Mouse (Mus musculus): Measurements from ENCODE around the gene B3gnt3. TPM values are rescaled to one million over a fixed set of nuclear protein-coding genes. Genes with fewer than 3 reads are reported as not detected.
A peak's percentile ranks its signal among the peaks of the same experiment; 100 is the strongest.
"Not testable (repeated sequence)": the region's sequence is repeated elsewhere in the genome, so short reads cannot be mapped to it uniquely, and the experiment has no call there.

The B3gnt3 gene
- 1.1 and 1.6 TPM in 2 replicates for polyA plus RNA-seq (2014; fragmentation: Nextera tagmentation; extraction: Ambion mirVana)

DNA sequence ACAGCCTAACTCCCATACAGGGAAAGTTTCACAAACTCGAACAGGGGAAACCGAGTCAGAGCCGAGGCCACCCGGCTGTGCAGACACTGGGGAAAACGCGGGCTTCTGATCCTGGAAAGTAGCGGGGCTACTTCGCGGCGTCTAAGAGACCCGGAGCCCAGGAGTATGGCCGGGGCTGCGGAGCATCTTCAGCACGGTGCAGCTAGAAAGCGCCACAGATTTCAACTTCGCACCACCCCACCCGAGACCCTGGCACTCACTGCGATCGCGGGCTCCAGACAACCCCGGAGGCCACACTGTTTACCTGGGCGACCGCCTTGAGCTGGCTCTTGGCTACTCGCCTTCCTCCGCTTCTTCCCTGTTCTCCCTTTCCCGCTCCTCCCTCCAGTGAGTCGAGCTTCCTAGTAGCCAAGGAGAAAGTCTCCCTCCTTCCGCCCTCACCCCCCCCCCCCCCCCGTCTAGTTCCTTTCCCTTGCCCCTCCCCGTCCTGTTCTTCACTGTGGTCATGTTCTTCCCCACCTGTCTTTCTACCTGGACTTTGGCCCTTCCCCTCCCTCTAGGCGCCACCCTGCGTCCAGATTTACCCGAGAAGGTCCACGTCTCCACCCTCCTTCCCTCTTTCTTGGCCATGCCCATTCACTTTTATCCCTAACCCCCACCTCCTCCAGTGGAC, at the start of gene B3gnt3:
TSS of gene B3gnt3 (minus strand) at position 376 of the 673 bp plus-strand sequence.
- no peaks in the 10 kb centered on the region for H3K36me3 ChIP-seq (ENCODE audit: control insufficient read depth, insufficient read depth, low read length)
- H3K9ac ChIP-seq (ENCODE audit: low read depth, low read length): 0 out of 2 replicates have a peak within 1 kb of the TSS, but pooled peaks have one; percentile 37
- H3K9me3 ChIP-seq (ENCODE audit: control insufficient read depth, low read length): no peaks in the 10 kb centered on the region
- peak within 1 kb of the TSS; percentile 34; the same call in 1 of the 2 replicates for H3K4me2 ChIP-seq (replicated peaks; ENCODE audit: low read depth, low read length)
- peak within 1 kb of the TSS; percentile 26 for H3K4me3 ChIP-seq (ENCODE audit: low read length)
- peaks cover 4% of the 10 kb centered on the region for H3K4me1 ChIP-seq (ENCODE audit: control insufficient read depth, insufficient read depth, low read length)
- no peak within 1 kb of the TSS for H3K27ac ChIP-seq (ENCODE audit: low read depth, low read length)
- ATAC-seq (ENCODE audit: low FRiP score, low TSS enrichment): no peak
- H3K27me3 ChIP-seq (ENCODE audit: control insufficient read depth, insufficient read depth, low read length): peaks cover 50% of the 10 kb centered on the region
- 19% methylated on average over 32 of the region's 34 CpGs for WGBS

DNA sequence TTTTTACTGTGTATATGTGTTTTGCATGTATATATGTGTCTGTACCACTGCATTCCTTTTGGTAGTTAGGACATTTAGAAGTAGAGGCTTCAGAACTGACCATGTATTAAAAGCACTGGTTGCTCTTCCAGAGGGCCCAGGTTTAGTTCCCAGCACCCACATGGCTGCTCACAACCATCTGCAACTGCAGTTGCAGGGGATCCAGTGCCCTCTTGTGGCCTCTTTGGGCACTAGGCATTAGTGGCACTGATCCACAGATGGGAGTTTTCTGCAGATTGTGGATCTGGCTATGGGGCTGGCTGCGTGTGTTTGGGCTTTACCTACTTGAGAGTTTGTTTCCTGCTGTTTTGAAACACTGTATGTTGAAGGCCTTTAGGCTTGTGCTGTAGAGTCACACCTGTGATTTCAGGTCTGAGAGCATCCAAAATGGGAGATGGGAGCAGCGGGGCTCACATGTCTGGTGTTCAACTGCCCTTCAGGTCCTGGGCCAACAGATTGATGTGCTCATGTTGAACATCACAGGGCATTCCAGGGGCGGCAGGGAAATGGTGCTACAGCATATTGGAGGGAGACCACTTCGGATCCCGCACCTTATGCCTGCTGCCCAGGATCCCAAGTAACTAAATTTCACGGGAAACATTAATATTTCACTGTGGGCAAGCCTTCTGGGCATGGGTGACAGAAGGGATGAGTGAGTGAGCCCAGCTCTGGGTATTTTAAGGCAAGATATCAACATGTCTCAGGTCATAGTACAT, 47.9 kb upstream of the B3gnt3 start:
- H3K4me3 ChIP-seq (ENCODE audit: low read length); H3K4me2 ChIP-seq (replicated peaks; ENCODE audit: low read depth, low read length); H3K9ac ChIP-seq (ENCODE audit: low read depth, low read length); H3K4me1 ChIP-seq (ENCODE audit: control insufficient read depth, insufficient read depth, low read length); H3K36me3 ChIP-seq (ENCODE audit: control insufficient read depth, insufficient read depth, low read length); ATAC-seq (ENCODE audit: low FRiP score, low TSS enrichment); H3K27ac ChIP-seq (ENCODE audit: low read depth, low read length); H3K9me3 ChIP-seq (ENCODE audit: control insufficient read depth, low read length); H3K27me3 ChIP-seq (ENCODE audit: control insufficient read depth, insufficient read depth, low read length): not testable (repeated sequence)
- WGBS: 85% methylated on average over 6 of the region's 6 CpGs

DNA sequence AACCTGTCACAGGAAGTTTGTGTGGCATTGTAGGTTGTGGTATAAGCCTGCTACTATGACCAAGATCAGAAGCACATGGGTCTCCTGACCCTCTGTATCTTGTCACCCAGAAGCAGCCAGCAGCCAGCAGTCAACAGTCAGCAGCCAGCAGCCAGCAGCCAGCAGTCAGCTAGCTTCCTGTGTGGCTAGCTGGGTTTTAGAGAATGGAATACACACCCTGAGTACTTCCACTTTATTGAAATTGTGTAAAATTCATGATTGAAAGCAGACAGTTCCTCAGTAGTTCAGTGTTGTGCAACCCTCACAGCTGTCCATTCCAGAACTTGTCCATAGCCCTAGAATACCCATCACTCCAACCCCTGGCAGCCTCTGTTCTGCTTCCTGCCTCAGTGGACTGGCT, 45.5 kb upstream of the B3gnt3 start:
- H3K4me3 ChIP-seq (ENCODE audit: low read length); ATAC-seq (ENCODE audit: low FRiP score, low TSS enrichment); H3K27me3 ChIP-seq (ENCODE audit: control insufficient read depth, insufficient read depth, low read length); H3K4me2 ChIP-seq (replicated peaks; ENCODE audit: low read depth, low read length); H3K9me3 ChIP-seq (ENCODE audit: control insufficient read depth, low read length); H3K4me1 ChIP-seq (ENCODE audit: control insufficient read depth, insufficient read depth, low read length); H3K36me3 ChIP-seq (ENCODE audit: control insufficient read depth, insufficient read depth, low read length); H3K9ac ChIP-seq (ENCODE audit: low read depth, low read length); H3K27ac ChIP-seq (ENCODE audit: low read depth, low read length): not testable (repeated sequence)

DNA sequence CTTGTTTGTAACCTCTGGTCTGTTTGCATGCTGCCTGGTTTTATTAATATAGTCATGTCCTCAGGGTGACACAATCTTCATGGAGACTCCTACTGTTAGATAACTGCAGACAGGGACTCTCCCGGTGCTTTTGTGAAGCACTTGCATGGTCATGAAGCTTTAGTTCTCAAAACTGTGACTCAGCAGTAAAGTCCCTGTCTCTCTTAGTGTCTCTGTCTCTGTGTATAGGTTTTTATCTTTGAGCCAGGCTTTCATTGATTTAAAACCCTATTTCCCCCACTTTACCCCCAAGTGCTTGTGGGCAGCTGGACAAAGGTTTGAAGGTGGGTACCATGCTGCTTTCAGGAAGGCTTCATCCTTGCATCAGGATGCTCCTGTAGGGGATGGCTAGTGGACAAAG, 43.7 kb upstream of the B3gnt3 start:
- Histone ChIP-seq H3K36me3 (ENCODE audit: control insufficient read depth, insufficient read depth, low read length) (no peaks in the 10 kb centered on the region), H3K9me3 (ENCODE audit: control insufficient read depth, low read length) (peaks cover 4% of the 10 kb centered on the region; the same call in 1 of the 2 replicates), H3K27me3 (ENCODE audit: control insufficient read depth, insufficient read depth, low read length) (no peaks in the 10 kb centered on the region), H3K4me2 (replicated peaks; ENCODE audit: low read depth, low read length) (no peak overlapping the region), H3K4me1 (ENCODE audit: control insufficient read depth, insufficient read depth, low read length) (no peaks in the 10 kb centered on the region), H3K4me3 (ENCODE audit: low read length) (no peak overlapping the region), H3K27ac (ENCODE audit: low read depth, low read length) (no peak overlapping the region), H3K9ac (ENCODE audit: low read depth, low read length) (no peak overlapping the region)
- no peak for ATAC-seq (ENCODE audit: low FRiP score, low TSS enrichment)
- WGBS: 87% methylated on average over 1 of the region's 1 CpGs

DNA sequence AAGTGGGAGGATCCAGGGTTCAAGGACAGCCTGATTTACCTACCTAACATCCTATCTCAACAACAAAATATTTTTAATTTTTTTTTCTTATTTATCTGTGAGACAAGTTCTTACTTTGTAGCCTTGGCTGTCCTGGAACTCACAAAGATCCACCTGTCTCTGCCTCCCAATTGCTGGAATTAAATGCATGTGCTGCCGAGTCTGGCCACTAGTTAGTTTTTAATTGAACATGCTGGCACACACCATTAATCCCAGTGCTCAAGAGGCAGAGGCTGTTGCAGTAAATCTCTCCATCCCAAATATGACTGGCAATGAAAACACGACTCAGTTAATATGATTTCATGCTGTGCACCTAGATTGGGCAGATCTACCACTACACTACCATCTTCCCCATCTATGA, 41.2 kb upstream of the B3gnt3 start:
- Histone ChIP-seq H3K4me2 (replicated peaks; ENCODE audit: low read depth, low read length) (no peak overlapping the region), H3K27me3 (ENCODE audit: control insufficient read depth, insufficient read depth, low read length) (no peaks in the 10 kb centered on the region), H3K4me1 (ENCODE audit: control insufficient read depth, insufficient read depth, low read length) (no peaks in the 10 kb centered on the region), H3K9ac (ENCODE audit: low read depth, low read length) (no peak overlapping the region), H3K4me3 (ENCODE audit: low read length) (no peak overlapping the region), H3K27ac (ENCODE audit: low read depth, low read length) (no peak overlapping the region), H3K36me3 (ENCODE audit: control insufficient read depth, insufficient read depth, low read length) (no peaks in the 10 kb centered on the region), H3K9me3 (ENCODE audit: control insufficient read depth, low read length) (no peaks in the 10 kb centered on the region)
- ATAC-seq (ENCODE audit: low FRiP score, low TSS enrichment): no peak
- WGBS: 56% methylated on average over 2 of the region's 2 CpGs

DNA sequence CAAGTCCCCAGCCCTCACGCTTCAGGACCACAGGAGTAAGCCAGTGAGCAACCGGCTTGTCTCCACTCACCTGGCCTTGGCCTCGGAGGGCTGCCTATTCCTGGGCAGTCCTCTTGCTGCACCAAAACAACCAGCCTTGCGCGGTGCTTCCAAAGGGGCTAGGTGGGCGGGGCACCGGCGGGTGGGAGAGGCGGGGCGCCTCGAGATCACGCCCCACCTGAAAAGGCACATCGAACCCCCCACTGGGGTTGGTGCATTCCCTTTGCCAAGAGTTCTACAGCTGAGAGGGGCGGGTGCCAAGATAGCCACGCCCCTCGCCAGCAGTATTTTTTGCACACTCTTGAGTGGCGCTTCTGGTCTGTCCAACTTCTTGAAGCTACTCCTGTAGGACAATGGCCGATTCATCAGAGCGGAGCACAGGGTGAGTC, 40.1 kb upstream of the B3gnt3 start:
- Histone ChIP-seq H3K9ac (ENCODE audit: low read depth, low read length) (no peak overlapping the region), H3K9me3 (ENCODE audit: control insufficient read depth, low read length) (no peaks in the 10 kb centered on the region), H3K4me3 (ENCODE audit: low read length) (peak overlapping the region; percentile 16; the same call in 1 of the 2 replicates), H3K27me3 (ENCODE audit: control insufficient read depth, insufficient read depth, low read length) (no peaks in the 10 kb centered on the region), H3K4me1 (ENCODE audit: control insufficient read depth, insufficient read depth, low read length) (no peaks in the 10 kb centered on the region), H3K27ac (ENCODE audit: low read depth, low read length) (no peak overlapping the region), H3K36me3 (ENCODE audit: control insufficient read depth, insufficient read depth, low read length) (no peaks in the 10 kb centered on the region), H3K4me2 (replicated peaks; ENCODE audit: low read depth, low read length) (peak overlapping the region; percentile 47)
- ATAC-seq (ENCODE audit: low FRiP score, low TSS enrichment): peak; percentile 73
- WGBS: 4% methylated on average over 19 of the region's 19 CpGs

DNA sequence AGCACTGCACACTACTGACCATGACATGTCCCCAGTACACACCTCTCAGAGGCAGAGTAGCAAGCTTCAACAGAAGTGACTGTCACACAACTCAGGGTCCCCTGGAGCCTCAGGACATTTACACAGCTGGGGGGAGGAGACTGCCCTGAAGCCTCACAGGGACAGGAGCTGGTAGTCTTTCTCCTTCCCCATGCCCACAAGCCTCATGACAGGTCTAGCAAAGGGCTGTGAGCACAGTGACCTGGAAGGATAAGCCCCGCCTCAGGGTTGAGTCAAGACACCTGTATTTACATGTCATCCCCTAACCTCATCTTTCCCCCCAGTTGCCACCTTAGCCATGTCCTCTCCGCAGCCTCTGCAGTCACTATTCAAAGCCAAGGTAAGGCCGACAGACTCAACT, 39.6 kb upstream of the B3gnt3 start:
- no peak for ATAC-seq (ENCODE audit: low FRiP score, low TSS enrichment)
- H3K27me3 ChIP-seq (ENCODE audit: control insufficient read depth, insufficient read depth, low read length): no peaks in the 10 kb centered on the region
- H3K4me3 ChIP-seq (ENCODE audit: low read length): no peak overlapping the region; the same call in 1 of the 2 replicates
- H3K4me1 ChIP-seq (ENCODE audit: control insufficient read depth, insufficient read depth, low read length): no peaks in the 10 kb centered on the region
- 41% methylated on average over 3 of the region's 3 CpGs for WGBS
- H3K36me3 ChIP-seq (ENCODE audit: control insufficient read depth, insufficient read depth, low read length): no peaks in the 10 kb centered on the region
- no peak overlapping the region for H3K9ac ChIP-seq (ENCODE audit: low read depth, low read length)
- H3K9me3 ChIP-seq (ENCODE audit: control insufficient read depth, low read length): no peaks in the 10 kb centered on the region
- H3K27ac ChIP-seq (ENCODE audit: low read depth, low read length): no peak overlapping the region
- H3K4me2 ChIP-seq (replicated peaks; ENCODE audit: low read depth, low read length): peak overlapping the region; percentile 47

DNA sequence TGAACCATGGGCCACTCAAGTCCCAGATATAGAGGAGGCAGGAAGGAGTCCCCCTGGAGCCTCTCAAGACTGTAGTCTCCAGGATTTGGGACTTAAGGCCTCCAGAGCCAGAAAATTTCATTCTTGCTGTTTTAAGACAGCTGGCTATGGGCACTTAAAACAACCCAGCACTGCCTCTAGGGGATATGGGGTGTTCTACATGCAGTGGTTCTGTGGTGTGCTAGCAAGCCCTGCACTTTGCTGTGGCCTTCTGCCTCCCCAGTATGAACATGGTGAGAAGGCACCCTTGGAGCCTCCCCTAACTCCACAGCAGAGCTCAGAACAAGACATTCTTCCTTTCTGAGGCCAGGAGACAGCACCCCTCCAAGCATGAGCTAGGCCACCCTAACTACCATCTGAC, 36.7 kb upstream of the B3gnt3 start:
- not testable (repeated sequence) for H3K4me1 ChIP-seq (ENCODE audit: control insufficient read depth, insufficient read depth, low read length); H3K4me3 ChIP-seq (ENCODE audit: low read length); H3K4me2 ChIP-seq (replicated peaks; ENCODE audit: low read depth, low read length); H3K27me3 ChIP-seq (ENCODE audit: control insufficient read depth, insufficient read depth, low read length); H3K36me3 ChIP-seq (ENCODE audit: control insufficient read depth, insufficient read depth, low read length); H3K9ac ChIP-seq (ENCODE audit: low read depth, low read length); H3K9me3 ChIP-seq (ENCODE audit: control insufficient read depth, low read length); H3K27ac ChIP-seq (ENCODE audit: low read depth, low read length); ATAC-seq (ENCODE audit: low FRiP score, low TSS enrichment)

DNA sequence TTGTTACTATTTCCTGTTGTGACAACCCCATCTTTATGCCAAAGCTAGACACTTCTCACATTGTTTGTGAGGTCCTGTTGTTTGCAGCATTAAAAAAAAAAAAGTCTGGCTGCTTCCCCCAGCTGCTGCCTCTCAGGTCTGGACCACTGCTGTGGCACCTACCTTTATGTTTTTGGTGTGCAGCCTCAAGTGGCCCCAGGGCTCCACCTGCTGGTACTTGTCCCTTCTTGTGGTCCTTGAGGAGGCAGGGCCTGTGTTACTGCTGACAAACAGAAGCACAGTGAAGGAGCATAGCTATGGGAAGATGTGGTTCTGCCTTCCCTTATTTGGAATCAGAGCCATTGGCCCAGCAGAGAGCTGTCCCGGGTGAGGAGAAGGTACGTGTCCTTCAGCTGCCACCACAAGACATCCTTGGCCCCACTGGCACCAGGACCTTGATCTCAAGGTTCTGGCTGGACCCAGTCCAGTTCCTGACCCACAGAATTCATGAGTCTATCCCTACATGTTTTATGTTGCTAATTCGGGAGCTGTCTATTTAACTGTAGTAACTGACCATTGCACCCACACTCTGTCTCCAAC, 30.2 kb upstream of the B3gnt3 start:
- H3K4me1 ChIP-seq (ENCODE audit: control insufficient read depth, insufficient read depth, low read length): 0 out of 2 replicates have a peak, but pooled peaks cover 4% of the 10 kb centered on the region
- H3K27ac ChIP-seq (ENCODE audit: low read depth, low read length): no peak overlapping the region
- 0 out of 2 replicates have a peak, but pooled peaks cover 6% of the 10 kb centered on the region for H3K27me3 ChIP-seq (ENCODE audit: control insufficient read depth, insufficient read depth, low read length)
- H3K9ac ChIP-seq (ENCODE audit: low read depth, low read length): no peak overlapping the region
- H3K4me2 ChIP-seq (replicated peaks; ENCODE audit: low read depth, low read length): no peak overlapping the region
- H3K36me3 ChIP-seq (ENCODE audit: control insufficient read depth, insufficient read depth, low read length): no peaks in the 10 kb centered on the region
- no peak overlapping the region for H3K4me3 ChIP-seq (ENCODE audit: low read length)
- ATAC-seq (ENCODE audit: low FRiP score, low TSS enrichment): no peak
- 56% methylated on average over 3 of the region's 3 CpGs for WGBS
- H3K9me3 ChIP-seq (ENCODE audit: control insufficient read depth, low read length): no peaks in the 10 kb centered on the region

Data from kidney, embryonic 14.5 days (tissue).